In the genomic region with DNA sequence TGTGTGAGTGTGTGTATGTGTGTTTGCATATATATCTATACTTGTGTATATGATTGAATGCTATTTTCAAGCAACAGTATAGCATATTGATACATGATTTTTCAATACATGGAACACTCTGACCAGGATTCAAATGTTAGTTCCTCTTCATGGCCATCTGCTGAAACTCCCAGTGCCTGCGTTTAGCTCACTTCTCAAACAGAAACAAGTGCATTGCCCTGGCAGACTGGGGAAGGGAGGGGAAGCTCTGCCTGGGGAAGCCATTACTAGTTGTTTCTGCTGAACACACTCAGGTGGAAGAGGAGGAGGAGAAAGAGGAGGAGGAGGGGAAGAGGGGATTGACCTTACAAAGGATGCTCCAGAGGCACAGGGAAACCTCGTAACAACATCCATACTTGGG, we compare ENCODE assay signal across 23 mouse cellular contexts. TPM values are rescaled to one million over a fixed set of nuclear protein-coding genes. Genes with fewer than 3 reads are reported as not detected.
"Had no signal": no experiment of that assay in that cellular context is flagged by ENCODE, and none has a peak within 500 bp of the region (broad histone marks: within the 10 kb centered on the region; RNA-seq: fewer than 3 reads in every experiment).

No protein-coding gene starts in this region.

- H3K4me1 ChIP-seq: liver, embryonic 13.5 days had no signal

- H3K27ac ChIP-seq: limb, embryonic 10.5 days; limb, embryonic 13.5 days; liver, embryonic 13.5 days had no signal

- H3K4me2 ChIP-seq: limb, embryonic 13.5 days; liver, embryonic 13.5 days; lung, embryonic 14.5 days; midbrain, embryonic 11.5 days had no signal

- H3K9me3 ChIP-seq: limb, embryonic 10.5 days; limb, embryonic 13.5 days; liver, embryonic 13.5 days had no signal

- H3K4me3 ChIP-seq: limb, embryonic 10.5 days; limb, embryonic 13.5 days; liver, embryonic 13.5 days had no signal

- DNase-seq: kidney, adult 2 months; kidney, postnatal 10 days; kidney, postnatal 36 days; layer of hippocampus, adult 9-11 months; liver; liver, embryonic 13.5 days; lung, embryonic 14.5 days; lung, postnatal 10 days; lung, postnatal 36 days; midbrain, embryonic 14.5 days; thymus, adult 18-20 months; thymus, postnatal 36 days had no signal

- H3K36me3 ChIP-seq: limb, embryonic 10.5 days; limb, embryonic 13.5 days; liver, embryonic 13.5 days had no signal

- H3K9ac ChIP-seq: limb, embryonic 13.5 days; liver, embryonic 13.5 days; lung, embryonic 14.5 days had no signal

- H3K27me3 ChIP-seq: limb, embryonic 13.5 days; liver, embryonic 13.5 days had no signal

RNA-seq across cellular contexts. Expression of gene Cfap161, which starts 52.7 kb away (rescaled TPM):
- total RNA-seq: megakaryocyte-erythroid progenitor cell, adult 5-6 weeks had no signal
- polyA plus RNA-seq: kidney, adult 2 months; kidney, embryonic 14.5 days; liver, embryonic 13.5 days; liver, embryonic 16.5 days; midbrain, embryonic 11.5 days; neural tube, embryonic 11.5 days; small intestine, adult 2 months; spleen, adult 2 months; stomach, embryonic 16.5 days; urinary bladder, adult 2 months had no signal
